ENCODE assay signal across 14 mouse cellular contexts in genomic region chr11:99581051-99581450, GRCm38 (mm10). TPM values are rescaled to one million over a fixed set of nuclear protein-coding genes. Genes with fewer than 3 reads are reported as not detected.
"Had no signal": no experiment of that assay in that cellular context is flagged by ENCODE, and none has a peak within 500 bp of the region (broad histone marks: within the 10 kb centered on the region; RNA-seq: fewer than 3 reads in every experiment).

No protein-coding gene starts in this region.

- DNase-seq: kidney, adult 9 months; kidney, postnatal 14 days; left cerebral cortex, postnatal 4 days; liver, postnatal 0 days; retina, postnatal 1 day; right cerebral cortex, postnatal 25 days; spleen, adult 18-20 months; thymus, postnatal 25 days had no signal

RNA-seq across cellular contexts. Expression of gene Krtap1-5, which starts 0.2 kb away (rescaled TPM):
- total RNA-seq: layer of hippocampus, adult 8-10 months; layer of hippocampus, postnatal 10 days; left cerebral cortex, adult 8-10 months; left cerebral cortex, postnatal 14 days; left cerebral cortex, postnatal 4 days; megakaryocyte, adult 5-6 weeks; neutrophil, adult 5-6 weeks had no signal

RNA-seq across cellular contexts. Expression of gene Krtap1-4, which starts 2.4 kb away (rescaled TPM):
- total RNA-seq: layer of hippocampus, adult 8-10 months; layer of hippocampus, postnatal 10 days; left cerebral cortex, adult 8-10 months; left cerebral cortex, postnatal 14 days; left cerebral cortex, postnatal 4 days; megakaryocyte, adult 5-6 weeks; neutrophil, adult 5-6 weeks had no signal

RNA-seq across cellular contexts. Expression of gene Krtap1-3, which starts 10.1 kb away (rescaled TPM):
- total RNA-seq: layer of hippocampus, adult 8-10 months; layer of hippocampus, postnatal 10 days; left cerebral cortex, adult 8-10 months; left cerebral cortex, postnatal 14 days; left cerebral cortex, postnatal 4 days; megakaryocyte, adult 5-6 weeks; neutrophil, adult 5-6 weeks had no signal

RNA-seq across cellular contexts. Expression of gene Krtap3-1, which starts 14.6 kb away (rescaled TPM):
- total RNA-seq: layer of hippocampus, adult 8-10 months; layer of hippocampus, postnatal 10 days; left cerebral cortex, adult 8-10 months; left cerebral cortex, postnatal 14 days; left cerebral cortex, postnatal 4 days; megakaryocyte, adult 5-6 weeks; neutrophil, adult 5-6 weeks had no signal

RNA-seq across cellular contexts. Expression of gene Krtap9-3, which starts 16.9 kb away (rescaled TPM):
- total RNA-seq: layer of hippocampus, adult 8-10 months; layer of hippocampus, postnatal 10 days; left cerebral cortex, adult 8-10 months; left cerebral cortex, postnatal 14 days; left cerebral cortex, postnatal 4 days; megakaryocyte, adult 5-6 weeks; neutrophil, adult 5-6 weeks had no signal
